Mouse (Mus musculus): ENCODE measurements at regions not wholly inside any gene's neighbourhood (a gene's known extent, or its start where the extent isn't known, plus 50 kb on each side); places are given as distances from the start of the nearest gene placed in this dataset.
"Not testable (repeated sequence)": the region's sequence is repeated elsewhere in the genome, so short reads cannot be mapped to it uniquely, and the experiment has no call there.

DNA sequence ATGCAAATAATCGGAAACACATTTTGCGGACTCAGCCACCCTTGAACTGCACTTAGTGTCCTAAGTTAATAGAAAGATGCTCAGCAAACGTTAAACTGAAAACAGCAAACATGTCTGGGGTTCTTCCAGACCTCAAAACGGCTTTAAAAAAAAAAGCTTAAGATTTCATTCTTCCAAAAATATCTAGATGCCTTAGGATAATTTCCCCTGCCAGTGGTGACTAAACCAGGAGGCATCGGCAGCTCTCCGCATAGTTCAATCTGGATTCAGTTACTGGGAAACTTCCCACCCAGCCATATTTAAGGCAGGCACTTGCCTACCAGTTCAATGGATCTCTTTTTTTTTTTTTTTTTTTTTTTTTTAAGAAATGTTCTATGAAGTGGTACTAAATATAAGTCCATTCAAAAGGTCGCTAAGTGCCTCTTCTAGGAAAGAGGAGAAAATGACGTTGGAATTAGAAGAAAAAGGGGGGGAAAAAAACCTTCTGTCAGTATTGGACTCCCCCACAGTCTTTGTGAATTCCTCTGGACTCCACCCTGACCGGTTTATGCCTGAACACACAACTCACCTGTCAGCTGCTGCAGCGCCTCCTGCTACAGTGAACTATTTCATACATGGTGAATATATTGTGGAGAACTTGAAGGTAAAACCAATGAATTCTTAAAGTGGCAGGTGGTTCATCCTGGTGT is 145.7 kb upstream of the Dapk1 start:
- DNase-seq (ENCODE audit: low spot score in 2 of 2), result no peak
- intact Hi-C loops (cut with DNase I), result no loop called here

DNA sequence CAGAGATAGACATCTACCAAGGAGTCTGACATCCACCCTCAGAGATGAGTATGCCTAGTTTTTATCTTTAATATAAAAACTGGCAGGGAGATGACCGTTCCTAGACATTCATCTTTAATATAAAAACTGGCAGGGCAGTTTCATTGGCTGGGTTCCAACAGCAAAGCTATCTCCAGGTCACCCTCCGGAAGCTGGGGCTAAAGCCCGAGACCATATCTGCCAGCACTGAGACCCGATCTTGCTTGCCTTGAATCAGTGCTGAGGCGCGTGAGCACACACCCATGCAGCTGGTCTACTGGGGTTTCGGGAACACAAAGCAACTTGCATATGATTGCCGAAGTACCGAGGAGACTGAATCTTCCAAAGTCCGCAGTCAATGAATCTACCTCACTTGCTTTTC is 144.5 kb upstream of the Dapk1 start:
- intact Hi-C loops (cut with DNase I), result no loop called here
- DNase-seq (ENCODE audit: low spot score in 2 of 2), result no peak

DNA sequence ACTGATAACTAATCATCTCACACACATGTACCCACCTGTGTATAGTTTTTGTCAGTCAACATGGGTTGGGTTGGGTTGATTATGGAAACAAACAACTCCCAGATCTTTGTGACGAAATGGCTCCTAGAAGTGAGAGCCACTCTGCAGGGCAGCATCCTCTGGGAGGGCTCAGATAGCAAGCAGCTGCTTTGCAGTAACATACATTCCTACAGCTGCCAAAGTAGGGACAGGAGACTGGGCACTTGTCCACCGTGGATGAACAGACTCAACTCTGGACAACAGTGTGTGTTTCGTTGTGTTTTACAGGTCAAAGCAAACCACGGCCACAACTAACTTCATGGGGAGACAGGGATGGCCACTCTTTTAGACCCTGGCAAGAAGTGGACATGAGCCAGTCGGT is 142.7 kb upstream of the Dapk1 start:
- intact Hi-C loops (cut with DNase I), result no loop called here
- DNase-seq (ENCODE audit: low spot score in 2 of 2), result no peak

DNA sequence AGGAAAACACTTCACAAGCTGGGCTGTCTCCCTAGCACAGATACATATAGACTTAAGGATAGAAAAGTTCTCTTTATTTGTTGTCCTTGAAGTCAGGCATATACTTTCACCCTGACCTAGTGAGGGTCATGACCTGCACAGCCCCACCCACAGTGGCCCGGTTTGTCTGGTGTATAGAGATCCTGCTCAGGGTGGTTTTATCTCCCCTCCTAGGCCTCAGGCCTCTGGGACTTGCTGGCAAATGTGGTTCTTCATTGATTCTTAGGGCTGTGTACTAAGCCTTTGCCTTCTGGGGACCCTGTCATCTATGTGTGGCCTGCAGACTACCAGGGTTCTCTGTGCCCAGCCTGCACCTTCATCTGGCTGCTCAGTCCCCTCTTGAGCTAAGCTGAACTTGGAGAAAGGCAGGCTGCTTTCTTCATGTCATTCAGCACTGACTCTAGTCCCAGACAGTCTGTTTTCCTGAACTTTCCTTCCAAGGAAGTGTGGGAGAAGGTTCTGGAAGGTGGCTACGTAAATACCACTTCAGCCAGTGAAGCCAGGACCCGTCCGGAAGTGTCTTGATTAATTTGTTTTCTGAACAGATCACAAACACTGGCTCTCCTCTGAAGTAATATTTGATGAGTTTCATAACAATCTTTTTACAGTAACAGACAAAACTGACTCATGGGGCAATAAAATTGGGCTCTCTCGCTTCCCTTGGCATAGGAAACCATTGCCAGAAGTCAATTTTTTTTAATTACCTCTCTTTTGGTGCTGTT is 135.0 kb upstream of the Dapk1 start:
- no peak for DNase-seq (ENCODE audit: low spot score in 2 of 2)
- intact Hi-C loops (cut with DNase I), result loop anchor here (5.0 kb wide), 1 partner anchor 289 kb away; the partner anchor contains the start of gene Gas1

DNA sequence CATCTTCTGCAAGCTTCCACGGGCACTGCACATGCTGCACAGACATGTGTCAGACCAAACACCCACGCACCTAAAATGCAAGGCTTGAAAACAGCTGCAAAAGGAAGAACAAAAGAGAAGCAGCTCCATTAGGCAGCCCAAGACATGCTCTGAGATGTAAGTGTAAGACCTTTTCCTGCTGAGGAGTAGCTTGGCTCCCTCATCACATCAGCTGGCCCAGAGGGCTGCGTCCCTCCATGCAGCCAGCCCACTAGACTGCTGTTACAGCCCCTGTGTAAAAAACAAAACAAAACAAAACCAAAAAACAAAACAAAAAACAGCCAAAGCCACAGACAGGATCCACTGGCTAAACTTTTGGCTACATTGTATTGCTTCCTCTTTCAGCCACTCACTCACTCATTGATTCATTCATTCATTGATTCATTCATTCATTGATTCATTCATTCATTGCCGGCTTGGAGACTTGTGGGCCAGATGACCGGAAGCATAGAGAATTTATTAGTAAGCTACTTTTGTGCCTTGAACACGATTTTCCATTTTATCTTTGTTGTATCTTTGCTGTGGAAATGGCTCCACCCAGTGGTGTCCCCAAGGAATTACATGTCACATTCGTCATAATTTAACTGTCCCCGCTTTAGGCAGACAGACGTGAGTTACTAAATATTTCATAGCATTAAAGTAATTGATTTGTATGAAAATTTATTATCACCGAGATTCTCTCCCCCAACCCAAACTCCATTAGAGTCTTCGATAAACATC is 133.7 kb upstream of the Dapk1 start:
- peak; percentile 66 to 71 for DNase-seq (ENCODE audit: low spot score in 2 of 2)
- intact Hi-C loops (cut with DNase I), result loop anchor here (1.0 to 5.0 kb wide), 4 partner anchors 291 to 625 kb away; partner anchors contain the start of gene Gas1

DNA sequence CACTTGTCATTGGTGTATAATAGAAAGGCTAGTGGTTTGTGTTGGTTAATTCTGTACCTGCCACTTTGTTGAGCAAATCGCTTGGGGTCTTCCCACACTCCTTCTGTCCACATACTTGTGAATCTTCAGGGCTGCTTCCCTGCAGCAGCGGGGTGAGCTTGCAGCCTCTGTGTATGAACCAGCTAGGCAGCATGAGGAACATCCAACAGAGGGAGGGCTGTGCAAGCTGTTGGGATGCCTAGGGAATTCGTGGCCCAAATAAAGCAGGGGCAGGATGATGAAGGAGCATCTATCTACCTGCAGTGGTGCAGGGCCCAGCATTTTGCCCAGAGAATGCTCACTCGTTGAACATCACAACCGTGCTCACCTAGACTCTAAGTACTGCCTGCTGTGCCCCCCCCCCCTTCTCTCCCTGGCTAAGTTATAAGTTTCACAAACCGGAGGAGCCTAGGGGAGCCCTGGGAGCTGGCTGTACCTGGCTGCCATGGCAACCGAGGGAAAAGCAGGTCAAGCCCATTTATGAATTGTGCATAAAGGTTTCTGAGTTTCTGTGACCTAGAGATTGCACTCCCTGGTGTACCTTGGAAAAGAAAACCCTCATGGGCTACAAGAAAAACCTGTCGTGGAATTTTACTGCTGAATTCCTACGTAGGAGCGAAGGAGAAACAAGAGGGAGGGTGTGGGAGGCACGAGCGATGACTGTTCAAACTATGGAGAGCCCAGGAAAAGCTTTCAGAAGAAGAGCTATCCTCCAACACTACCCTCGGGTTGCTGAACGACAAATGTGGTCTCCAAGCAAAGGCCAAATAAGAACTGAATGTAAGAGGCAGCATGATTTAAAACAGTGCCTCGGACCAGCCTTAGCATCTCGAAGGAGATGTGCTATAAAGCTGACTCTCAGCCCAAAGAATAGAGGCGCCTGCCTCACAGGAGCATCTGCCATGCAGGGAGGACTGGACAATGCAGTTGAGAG is 131.0 kb upstream of the Dapk1 start:
- peak in 1 of 2 experiments; percentile 69 for DNase-seq (ENCODE audit: low spot score in 2 of 2)
- intact Hi-C loops (cut with DNase I), result no loop called here

DNA sequence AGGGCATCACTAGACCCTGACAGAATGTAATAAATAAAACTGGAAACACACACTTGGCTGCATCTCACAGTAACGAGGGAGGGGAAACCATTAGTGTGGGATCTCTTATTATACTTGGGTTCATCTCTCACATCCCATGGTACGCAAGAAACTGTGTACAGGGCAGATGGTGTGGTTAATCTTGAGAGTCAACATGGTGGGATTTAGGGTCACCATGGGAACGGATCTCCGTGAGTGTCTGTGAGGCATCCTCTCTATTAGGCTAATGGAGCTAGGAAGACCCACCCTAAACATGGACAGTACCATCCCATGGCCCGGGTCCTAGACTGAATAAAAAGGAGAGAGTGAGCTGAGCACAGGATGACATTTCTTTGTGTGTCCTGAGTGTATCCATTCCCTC is 130.1 kb upstream of the Dapk1 start:
- intact Hi-C loops (cut with DNase I), result no loop called here

DNA sequence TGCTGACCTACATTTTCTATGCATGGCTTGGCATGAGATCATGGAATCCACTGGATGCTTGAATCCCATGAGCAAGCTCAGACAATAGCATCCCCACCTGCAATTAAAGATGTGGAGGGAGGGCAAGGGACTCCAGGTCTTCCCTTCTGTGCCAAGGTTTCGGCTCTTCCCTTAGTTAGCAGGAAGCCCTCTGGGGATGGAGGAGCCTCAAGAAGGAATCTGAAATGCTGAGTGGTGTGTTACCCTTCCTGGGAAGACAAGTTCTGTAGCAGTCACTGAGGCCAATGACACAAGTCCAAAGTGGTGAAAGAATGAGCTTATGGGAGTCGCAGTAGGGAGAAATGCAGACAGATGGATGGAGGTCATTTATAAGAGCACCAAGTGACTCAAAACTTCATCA is 125.4 kb upstream of the Dapk1 start:
- intact Hi-C loops (cut with DNase I), result loop anchor here (5.0 kb wide), 1 partner anchor 201 kb away; no protein-coding TSS in a partner anchor
- DNase-seq (ENCODE audit: low spot score in 2 of 2), result no peak

More for the DNA sequence above, 130.1 kb upstream of the Dapk1 start:
- DNase-seq (ENCODE audit: low spot score in 2 of 2), result no peak

DNA sequence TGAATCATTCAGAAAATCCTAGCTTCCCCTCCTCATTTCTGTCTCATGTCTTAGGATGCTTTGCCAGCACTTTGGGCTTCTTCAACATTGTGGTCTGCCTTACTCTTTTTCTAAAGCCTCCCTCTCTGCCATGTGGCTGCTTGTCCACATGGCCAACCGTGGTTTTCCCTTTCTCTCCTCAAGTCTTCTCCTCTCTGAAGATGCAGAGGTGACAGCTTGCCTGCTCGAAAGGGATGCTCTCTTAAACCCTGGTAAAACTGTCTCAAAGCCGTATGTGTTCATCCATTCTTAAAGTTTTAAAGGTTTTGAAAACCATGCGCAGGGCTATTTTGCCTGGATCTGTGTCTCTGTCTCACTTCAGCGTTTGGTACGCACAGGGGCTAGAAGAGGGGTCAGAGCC is 123.4 kb upstream of the Dapk1 start:
- DNase-seq (ENCODE audit: low spot score in 2 of 2), result no peak
- intact Hi-C loops (cut with DNase I), result loop anchor here (2.0 to 5.0 kb wide), 2 partner anchors 122 to 199 kb away; partner anchors contain the start of gene Dapk1

DNA sequence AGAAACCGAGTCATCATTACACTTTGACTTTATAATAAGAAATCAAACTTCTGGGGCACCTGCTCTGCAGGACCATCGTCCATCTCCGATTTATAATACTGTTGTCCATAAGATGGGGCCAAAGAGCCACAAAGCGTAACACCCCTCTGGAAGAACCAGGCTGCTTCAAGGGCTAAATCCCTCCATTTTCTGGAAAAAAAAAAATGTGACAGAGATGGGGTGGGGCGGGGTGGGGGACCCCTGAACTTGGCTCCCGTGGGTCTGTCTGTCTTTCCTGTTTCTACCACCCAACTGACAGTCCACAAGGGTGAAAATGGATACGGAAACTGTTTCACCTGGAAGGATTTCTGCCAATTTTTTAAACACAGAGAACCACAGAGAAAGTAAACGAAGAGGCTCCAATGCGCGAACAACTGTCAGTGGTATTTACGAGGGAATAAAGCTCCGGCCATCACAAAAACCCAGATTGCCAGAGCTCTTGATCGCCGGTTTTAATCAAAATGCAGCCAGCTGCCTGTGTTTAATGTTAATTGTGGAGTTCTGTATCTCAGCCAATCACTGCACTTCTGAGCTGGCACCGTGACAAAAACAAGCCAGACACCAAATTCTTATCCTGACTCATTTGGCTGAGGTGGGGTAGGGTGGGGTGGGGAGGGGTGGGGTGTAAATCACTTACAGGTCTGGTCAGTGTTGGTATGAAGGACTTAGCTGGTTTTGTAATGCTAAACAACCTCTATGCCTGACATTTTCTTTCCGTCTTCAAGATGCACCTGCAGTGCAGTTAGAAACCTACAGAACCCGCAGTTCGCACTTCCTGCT is 122.5 kb upstream of the Dapk1 start:
- DNase-seq (ENCODE audit: low spot score in 2 of 2), result peak; percentile 71 to 73
- intact Hi-C loops (cut with DNase I), result loop anchor here (1.0 to 5.0 kb wide), 4 partner anchors 122 to 265 kb away; partner anchors contain the start of gene Dapk1

DNA sequence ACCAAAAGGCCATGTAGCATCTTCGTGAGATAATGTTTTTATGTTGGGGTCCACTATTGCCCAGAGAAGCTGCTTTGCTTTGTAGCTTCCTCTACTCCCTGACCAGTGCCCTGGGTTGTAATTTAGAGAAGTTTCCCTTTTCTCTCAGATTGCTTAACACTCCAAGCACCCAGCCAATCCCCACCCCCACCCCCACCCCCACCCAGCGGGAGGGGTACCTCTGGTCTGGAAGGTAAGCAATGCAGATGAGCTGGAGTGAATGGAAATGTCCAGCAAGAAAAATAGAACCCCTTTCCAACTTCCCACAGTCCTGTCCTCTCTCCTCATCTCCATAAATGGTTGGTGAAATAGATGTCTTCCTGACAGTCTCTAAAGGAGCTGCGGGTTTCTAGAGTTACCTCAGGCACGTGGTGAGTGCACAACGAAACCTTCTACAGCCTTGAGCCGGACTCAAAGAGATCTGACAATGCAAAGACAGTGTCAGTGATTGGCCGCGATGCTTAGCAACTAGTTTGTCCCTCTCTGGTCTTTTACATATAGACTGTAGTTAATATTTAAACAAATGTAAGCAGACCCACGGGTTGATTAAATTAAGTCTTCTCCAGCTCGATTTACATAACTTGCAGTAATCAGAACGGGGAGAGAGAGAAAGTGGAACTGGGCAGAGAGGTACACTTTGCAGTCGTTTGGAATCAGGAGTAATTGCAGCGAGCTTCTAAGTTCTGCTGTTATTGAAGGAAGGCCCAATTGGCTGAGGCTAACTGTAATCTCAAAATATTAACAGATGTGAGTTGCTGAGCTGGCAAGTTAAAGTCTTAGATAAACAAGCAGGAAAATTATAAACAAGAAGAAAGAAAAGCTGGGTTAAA is 121.7 kb upstream of the Dapk1 start:
- intact Hi-C loops (cut with DNase I), result loop anchor here (1.0 to 5.0 kb wide), 4 partner anchors 121 to 264 kb away; partner anchors contain the start of gene Dapk1
- no peak for DNase-seq (ENCODE audit: low spot score in 2 of 2)

DNA sequence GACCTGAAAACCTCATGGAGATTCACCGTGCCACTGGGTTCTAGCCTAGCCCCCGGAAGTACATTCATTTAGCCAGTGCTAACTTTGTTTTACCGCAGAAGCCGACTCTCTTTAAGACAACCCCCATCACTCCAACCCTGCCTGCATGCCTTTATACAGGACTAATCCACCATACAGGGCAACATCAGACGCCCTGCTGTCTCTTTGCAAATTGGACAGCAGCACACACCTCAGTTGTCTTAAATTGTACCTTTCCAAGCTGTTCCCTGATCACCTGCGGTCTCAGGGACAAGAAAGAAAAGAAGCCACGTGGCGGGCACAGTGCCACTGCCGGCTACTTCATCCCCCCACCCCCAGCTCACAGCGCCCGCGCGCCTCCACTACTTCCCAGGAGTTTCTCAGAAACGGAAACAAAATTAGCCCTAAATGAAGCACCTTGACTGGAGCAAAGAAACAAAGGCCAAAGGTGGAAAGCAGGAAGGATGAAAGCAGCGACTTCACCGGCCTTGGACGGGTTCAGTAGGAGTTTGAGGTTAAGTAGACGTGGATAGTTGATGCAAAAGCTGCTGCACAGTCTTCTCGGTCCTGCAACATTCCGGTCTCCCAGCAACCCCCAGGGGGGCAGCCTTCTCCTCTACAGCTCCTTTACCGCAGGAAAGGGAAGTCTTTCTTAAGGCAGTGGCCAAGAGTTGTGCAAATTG is 120.9 kb upstream of the Dapk1 start:
- intact Hi-C loops (cut with DNase I), result no loop called here

DNA sequence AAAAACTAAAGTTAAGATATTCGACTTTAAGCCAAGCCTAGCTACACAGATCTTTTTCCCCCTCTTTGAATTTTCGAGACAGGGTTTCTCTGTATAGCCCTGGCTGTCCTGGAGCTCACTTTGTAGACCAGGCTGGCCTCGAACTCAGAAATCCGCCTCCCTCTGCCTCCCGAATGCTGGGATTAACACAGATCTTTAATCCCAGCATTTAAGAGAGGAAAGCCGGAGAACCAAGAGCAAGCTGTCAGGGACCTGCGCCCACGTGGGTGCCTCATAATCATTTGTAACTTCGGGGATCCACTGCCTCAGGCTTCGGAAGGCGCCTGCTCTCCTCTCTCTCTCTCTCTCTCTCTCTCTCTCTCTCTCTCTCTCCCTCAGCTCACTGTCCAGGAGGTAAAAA is 120.3 kb upstream of the Dapk1 start:
- intact Hi-C loops (cut with DNase I); DNase-seq (ENCODE audit: low spot score in 2 of 2): not testable (repeated sequence)

More for the DNA sequence above, 120.9 kb upstream of the Dapk1 start:
- no peak for DNase-seq (ENCODE audit: low spot score in 2 of 2)

DNA sequence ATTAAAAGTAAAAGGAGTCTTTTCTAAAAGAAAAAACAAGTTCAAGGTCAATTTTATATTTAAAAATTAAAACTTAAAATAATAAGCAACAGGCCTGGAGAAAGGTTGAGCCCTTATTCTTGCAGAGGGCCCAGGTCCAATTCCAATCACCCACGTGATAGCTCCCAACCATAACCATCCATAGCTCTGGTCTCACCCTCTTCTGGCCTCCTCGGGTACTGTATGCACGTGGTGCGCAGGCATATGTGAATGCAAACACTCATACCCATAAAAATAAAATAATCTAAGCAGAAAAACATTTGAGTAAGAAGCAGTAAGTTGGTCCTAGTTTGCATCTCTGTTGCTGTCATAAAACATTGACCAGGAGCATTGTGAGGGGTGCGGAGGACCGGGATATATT is 119.8 kb upstream of the Dapk1 start:
- DNase-seq (ENCODE audit: low spot score in 2 of 2), result no peak
- intact Hi-C loops (cut with DNase I), result no loop called here

DNA sequence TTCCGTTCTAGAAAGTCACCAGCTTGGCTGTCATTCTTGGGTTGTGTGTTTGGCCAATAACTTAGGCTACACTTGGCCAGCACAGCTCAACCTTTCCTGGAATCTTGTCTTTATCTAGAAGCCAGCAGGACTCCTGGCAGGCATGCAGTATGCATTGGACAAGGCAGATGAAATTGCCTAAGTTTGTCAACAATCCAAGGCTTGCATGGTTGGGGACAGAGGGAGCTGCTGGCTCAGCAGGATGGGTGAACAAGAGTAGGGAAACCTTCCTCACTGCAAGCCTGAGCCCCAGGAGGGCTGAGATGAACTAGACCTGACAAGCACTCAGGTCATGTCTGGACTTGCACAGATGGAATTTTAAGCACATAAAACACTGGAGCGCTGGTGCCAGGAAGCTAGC is 115.6 kb upstream of the Dapk1 start:
- no peak for DNase-seq (ENCODE audit: low spot score in 2 of 2)
- intact Hi-C loops (cut with DNase I), result no loop called here

DNA sequence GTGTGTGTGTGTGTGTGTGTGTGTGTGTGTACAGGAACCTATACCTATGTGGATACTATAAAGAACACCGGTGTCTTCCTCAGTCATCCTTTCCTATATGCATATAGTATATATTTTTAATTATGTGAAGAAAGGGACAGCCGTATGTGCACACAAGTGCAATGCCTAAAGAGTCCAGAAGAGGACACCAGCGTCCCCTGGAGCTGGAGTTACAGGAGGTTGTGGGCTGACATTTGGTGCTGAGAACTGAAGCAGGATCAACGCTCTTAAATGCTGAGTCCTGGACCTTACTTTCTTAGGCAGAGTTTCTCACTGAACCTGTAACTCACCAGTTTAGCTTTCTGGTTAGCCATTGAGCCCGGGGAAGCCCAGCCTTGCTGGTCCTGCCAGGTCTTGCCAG is 114.9 kb upstream of the Dapk1 start:
- intact Hi-C loops (cut with DNase I), result no loop called here
- DNase-seq (ENCODE audit: low spot score in 2 of 2), result no peak

All from left cerebral cortex, postnatal 25 days (tissue).